33 mouse cellular contexts compared by ENCODE assay signal in the genomic region with DNA sequence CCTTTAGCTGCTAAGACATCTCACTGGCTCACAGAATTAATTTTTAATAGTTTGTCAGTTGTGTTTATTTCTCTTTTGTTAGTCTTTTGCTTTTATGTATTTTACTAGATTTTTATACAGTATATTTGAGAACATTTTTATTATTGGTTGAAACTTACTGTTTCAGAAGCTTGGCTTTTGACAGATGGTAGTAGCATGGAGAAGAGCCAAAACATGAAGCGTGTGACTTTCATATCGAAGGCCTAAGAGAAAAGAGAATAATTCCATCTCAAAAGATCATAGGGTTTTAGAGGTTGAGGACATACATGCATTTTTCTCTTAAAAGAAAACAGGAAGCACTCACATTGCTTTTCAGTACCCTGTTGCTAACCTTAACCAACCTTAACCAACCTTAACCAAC. TPM values are rescaled to one million over a fixed set of nuclear protein-coding genes. Genes with fewer than 3 reads are reported as not detected.
DNase-seq lines count a peak whose midpoint lies in the region; ATAC-seq and TF ChIP-seq lines count a peak whose summit lies in the region.
"Had no signal": no experiment of that assay in that cellular context is flagged by ENCODE, and none has a peak within 500 bp of the region (broad histone marks: within the 10 kb centered on the region; RNA-seq: fewer than 3 reads in every experiment).

No protein-coding gene starts in this region.

- DNase-seq in forebrain, postnatal 0 days: peak; percentile 8
- DNase-seq in layer of hippocampus, adult 9-10 months (ENCODE audit: low spot score): peak; percentile 5
- DNase-seq in layer of hippocampus, postnatal 36 days: no peak
- peak; percentile 70 for DNase-seq in brain, adult 2 months (ENCODE audit: low read depth, low spot score)
- DNase-seq in brain, embryonic 14.5 days (ENCODE audit: low read depth): peak; percentile 11
- DNase-seq in testis, postnatal 10 days (ENCODE audit: low spot score): no peak
- DNase-seq: adrenal gland, adult 8-10 months; adrenal gland, postnatal 36 days; cerebellum, adult 18-20 months; cerebellum, adult 9-11 months; cerebellum, postnatal 36 days; embryo, embryonic 11 days; gastrocnemius, postnatal 10 days; gastrocnemius, postnatal 36 days; heart, adult 2 months; heart, postnatal 14 days; heart, postnatal 4 days had no signal

- no peaks in the 10 kb centered on the region for H3K36me3 ChIP-seq in forebrain, postnatal 0 days (ENCODE audit: insufficient read depth)
- peaks cover 5% of the 10 kb centered on the region; the same call in 1 of the 2 replicates for H3K36me3 ChIP-seq in forebrain, embryonic 12.5 days (replicated peaks)
- H3K36me3 ChIP-seq in midbrain, embryonic 15.5 days (replicated peaks): no peaks in the 10 kb centered on the region
- H3K36me3 ChIP-seq: forebrain, embryonic 15.5 days; heart, embryonic 10.5 days; heart, embryonic 13.5 days had no signal

- H3K9ac ChIP-seq in forebrain, postnatal 0 days: no peak overlapping the region
- H3K9ac ChIP-seq in forebrain, embryonic 12.5 days: no peak overlapping the region
- no peak overlapping the region for H3K9ac ChIP-seq in midbrain, embryonic 15.5 days
- H3K9ac ChIP-seq: embryonic facial prominence, embryonic 13.5 days; forebrain, embryonic 15.5 days; heart, embryonic 13.5 days; hindbrain, embryonic 14.5 days had no signal

- H3K9me3 ChIP-seq in forebrain, postnatal 0 days (ENCODE audit: low read length): no peaks in the 10 kb centered on the region
- H3K9me3 ChIP-seq in forebrain, embryonic 12.5 days: no peaks in the 10 kb centered on the region
- H3K9me3 ChIP-seq in midbrain, embryonic 15.5 days: no peaks in the 10 kb centered on the region
- H3K9me3 ChIP-seq: embryonic facial prominence, embryonic 10.5 days; embryonic facial prominence, embryonic 13.5 days; forebrain, embryonic 15.5 days; heart, embryonic 10.5 days; heart, embryonic 13.5 days had no signal

- WGBS in forebrain, postnatal 0 days: 73% methylated on average over 2 of the region's 2 CpGs
- WGBS in forebrain, embryonic 12.5 days: 97% methylated on average over 2 of the region's 2 CpGs
- 96% methylated on average over 2 of the region's 2 CpGs for WGBS in midbrain, embryonic 15.5 days

- no peak for TF ChIP-seq POLR2A in brain, embryonic 14.5 days (IDR thresholded peaks at IDR 0.05; ENCODE audit: borderline replicate concordance, extremely low read depth, insufficient read depth, insufficient read length, poor library complexity, severe bottlenecking)

- H3K4me1 ChIP-seq in forebrain, postnatal 0 days (ENCODE audit: insufficient read depth): no peaks in the 10 kb centered on the region
- H3K4me1 ChIP-seq in forebrain, embryonic 12.5 days: no peaks in the 10 kb centered on the region
- H3K4me1 ChIP-seq in midbrain, embryonic 15.5 days: no peaks in the 10 kb centered on the region
- H3K4me1 ChIP-seq: embryonic facial prominence, embryonic 10.5 days; embryonic facial prominence, embryonic 13.5 days; forebrain, embryonic 15.5 days; heart, embryonic 10.5 days; heart, embryonic 13.5 days had no signal

- TF ChIP-seq CTCF in forebrain, postnatal 0 days (IDR thresholded peaks at IDR 0.05; ENCODE audit: low read depth): no peak
- TF ChIP-seq CTCF in brain, embryonic 14.5 days (IDR thresholded peaks at IDR 0.05; ENCODE audit: borderline replicate concordance, extremely low read depth, insufficient read depth, insufficient read length): no peak

- H3K4me2 ChIP-seq in forebrain, postnatal 0 days (ENCODE audit: low read depth): no peak overlapping the region
- H3K4me2 ChIP-seq in forebrain, embryonic 12.5 days: no peak overlapping the region
- H3K4me2 ChIP-seq in midbrain, embryonic 15.5 days: no peak overlapping the region
- H3K4me2 ChIP-seq: embryonic facial prominence, embryonic 13.5 days; forebrain, embryonic 15.5 days; heart, embryonic 13.5 days; hindbrain, embryonic 14.5 days had no signal

- no peak for ATAC-seq in forebrain, postnatal 0 days
- ATAC-seq in forebrain, embryonic 12.5 days (ENCODE audit: low FRiP score): no peak
- ATAC-seq in midbrain, embryonic 15.5 days (replicated peaks): no peak
- ATAC-seq: CD4-positive, CD25-positive, alpha-beta regulatory T cell, adult 4 months; forebrain, embryonic 15.5 days; hindbrain, postnatal 0 days; inflammation-experienced regulatory T-cells, adult 6 months had no signal

- no peak overlapping the region for H3K27ac ChIP-seq in forebrain, postnatal 0 days (ENCODE audit: low read depth, low read length)
- no peak overlapping the region for H3K27ac ChIP-seq in forebrain, embryonic 12.5 days
- H3K27ac ChIP-seq in midbrain, embryonic 15.5 days: no peak overlapping the region
- H3K27ac ChIP-seq: embryonic facial prominence, embryonic 10.5 days; embryonic facial prominence, embryonic 13.5 days; forebrain, embryonic 15.5 days; heart, adult 2 months; heart, embryonic 10.5 days; heart, embryonic 13.5 days; hindbrain, embryonic 14.5 days; hindbrain, postnatal 0 days had no signal

- no peak overlapping the region for H3K4me3 ChIP-seq in forebrain, postnatal 0 days (ENCODE audit: low read depth, low read length)
- H3K4me3 ChIP-seq in forebrain, embryonic 12.5 days (replicated peaks): no peak overlapping the region
- no peak overlapping the region for H3K4me3 ChIP-seq in midbrain, embryonic 15.5 days
- H3K4me3 ChIP-seq: embryonic facial prominence, embryonic 10.5 days; embryonic facial prominence, embryonic 13.5 days; erythroblast, embryonic 14.5 days; forebrain, embryonic 15.5 days; heart, adult 2 months; heart, embryonic 10.5 days; heart, embryonic 13.5 days had no signal

- no peaks in the 10 kb centered on the region for H3K27me3 ChIP-seq in forebrain, postnatal 0 days (ENCODE audit: insufficient read depth, low read length)
- no peaks in the 10 kb centered on the region for H3K27me3 ChIP-seq in forebrain, embryonic 12.5 days
- no peaks in the 10 kb centered on the region for H3K27me3 ChIP-seq in midbrain, embryonic 15.5 days (replicated peaks)
- H3K27me3 ChIP-seq: embryonic facial prominence, embryonic 13.5 days; forebrain, embryonic 15.5 days; heart, embryonic 13.5 days had no signal

RNA-seq across cellular contexts. Expression of a gene that starts 6.8 kb away (rescaled TPM):
- not detected in 2 replicates for total RNA-seq in forebrain, postnatal 0 days (2014; rRNA removed)
- polyA plus RNA-seq in forebrain, postnatal 0 days (2015; fragmentation: Nextera tagmentation; extraction: Ambion mirVana): 0.19 TPM in 1 of 2 replicates, not detected in the other
- polyA plus RNA-seq in forebrain, embryonic 12.5 days (2016; fragmentation: Nextera tagmentation; extraction: Ambion mirVana): 0.90 and 1.1 TPM in 2 replicates
- not detected for total RNA-seq in layer of hippocampus, postnatal 36 days (2021)
- polyA plus RNA-seq in brain, embryonic 14.5 days (2012; rRNA removed): not detected in 2 replicates
- 0.32 and 0.37 TPM in 2 replicates for polyA plus RNA-seq in midbrain, embryonic 15.5 days (2015; fragmentation: Nextera tagmentation; extraction: Ambion mirVana)
- total RNA-seq: adrenal gland, adult 8-10 months; adrenal gland, postnatal 36 days; gastrocnemius, adult 18-20 months; gastrocnemius, postnatal 10 days; gastrocnemius, postnatal 36 days; granulocyte monocyte progenitor cell, adult 5-6 weeks; heart, adult 2 months; heart, postnatal 14 days; heart, postnatal 4 days; hindbrain, postnatal 0 days; MEL had no signal
- polyA plus RNA-seq: CD4-positive, CD25-positive, alpha-beta regulatory T cell, adult 4 months; cortical plate, adult 2 months; erythroblast, embryonic 14.5 days; heart, adult 2 months had no signal

RNA-seq across cellular contexts. Expression of a gene that starts 28.9 kb away (rescaled TPM):
- total RNA-seq in forebrain, postnatal 0 days (2014; rRNA removed): 15.1 and 31.2 TPM in 2 replicates
- 28.1 and 33.4 TPM in 2 replicates for polyA plus RNA-seq in forebrain, postnatal 0 days (2015; fragmentation: Nextera tagmentation; extraction: Ambion mirVana)
- polyA plus RNA-seq in forebrain, embryonic 12.5 days (2016; fragmentation: Nextera tagmentation; extraction: Ambion mirVana): 64.0 and 66.0 TPM in 2 replicates
- 10 to 100 TPM; 26.8 to 30.0 TPM for total RNA-seq in layer of hippocampus, postnatal 36 days (2021)
- polyA plus RNA-seq in brain, embryonic 14.5 days (2012; rRNA removed): 13.1 and 17.1 TPM in 2 replicates
- 20.5 and 23.1 TPM in 2 replicates for polyA plus RNA-seq in midbrain, embryonic 15.5 days (2015; fragmentation: Nextera tagmentation; extraction: Ambion mirVana)
- polyA plus RNA-seq: erythroblast, embryonic 14.5 days had no signal

RNA-seq across cellular contexts. Expression of a gene that starts 40.1 kb away (rescaled TPM):
- 81.4 and 111 TPM in 2 replicates for total RNA-seq in forebrain, postnatal 0 days (2014; rRNA removed)
- 63.3 and 74.3 TPM in 2 replicates for polyA plus RNA-seq in forebrain, postnatal 0 days (2015; fragmentation: Nextera tagmentation; extraction: Ambion mirVana)
- 98.6 TPM in 2 replicates for polyA plus RNA-seq in forebrain, embryonic 12.5 days (2016; fragmentation: Nextera tagmentation; extraction: Ambion mirVana)
- 10 to 100 TPM; 46.1 to 46.8 TPM for total RNA-seq in layer of hippocampus, postnatal 36 days (2021)
- 49.7 and 54.8 TPM in 2 replicates for polyA plus RNA-seq in brain, embryonic 14.5 days (2012; rRNA removed)
- polyA plus RNA-seq in midbrain, embryonic 15.5 days (2015; fragmentation: Nextera tagmentation; extraction: Ambion mirVana): 72.6 and 74.9 TPM in 2 replicates

Comparison
In these comparisons a context has a peak if more than half of its experiments do, and no peak if none do; other contexts are left out.
1. DNase-seq: peak in forebrain, postnatal 0 days (single experiment), layer of hippocampus, adult 9-10 months (single experiment), brain, adult 2 months (single experiment) and brain, embryonic 14.5 days (single experiment); none in layer of hippocampus, postnatal 36 days (0 of 2) and testis, postnatal 10 days (single experiment).